Mouse (Mus musculus): ENCODE measurements at regions not wholly inside any gene's neighbourhood (a gene's known extent, or its start where the extent isn't known, plus 50 kb on each side); places are given as distances from the start of the nearest gene placed in this dataset.
"Not testable (repeated sequence)": the region's sequence is repeated elsewhere in the genome, so short reads cannot be mapped to it uniquely, and the experiment has no call there.

GRCm38 (mm10) chr11:26708636-26709035, 114.8 kb upstream of the Vrk2 start:
- DNase-seq (ENCODE audit: inconsistent ontology term): peak; percentile 4

GRCm38 (mm10) chr11:26683850-26684249, 90.1 kb upstream of the Vrk2 start:
- DNase-seq (ENCODE audit: inconsistent ontology term): no peak

- peak; percentile 7 for DNase-seq (ENCODE audit: inconsistent ontology term)
Measured at GRCm38 (mm10) chr11:26667251-26667650, 73.5 kb upstream of the Vrk2 start.

GRCm38 (mm10) chr11:26660878-26661277, 67.1 kb upstream of the Vrk2 start:
- no peak for DNase-seq (ENCODE audit: inconsistent ontology term)

- DNase-seq (ENCODE audit: inconsistent ontology term): not testable (repeated sequence)
Measured at GRCm38 (mm10) chr11:26649165-26649564, 55.4 kb upstream of the Vrk2 start.
